Mouse (Mus musculus): ENCODE data around the gene Zg16.
A peak's percentile ranks its signal among the peaks of the same experiment; 100 is the strongest.
"Not testable (repeated sequence)": the region's sequence is repeated elsewhere in the genome, so short reads cannot be mapped to it uniquely, and the experiment has no call there.

Gene Zg16

DNA sequence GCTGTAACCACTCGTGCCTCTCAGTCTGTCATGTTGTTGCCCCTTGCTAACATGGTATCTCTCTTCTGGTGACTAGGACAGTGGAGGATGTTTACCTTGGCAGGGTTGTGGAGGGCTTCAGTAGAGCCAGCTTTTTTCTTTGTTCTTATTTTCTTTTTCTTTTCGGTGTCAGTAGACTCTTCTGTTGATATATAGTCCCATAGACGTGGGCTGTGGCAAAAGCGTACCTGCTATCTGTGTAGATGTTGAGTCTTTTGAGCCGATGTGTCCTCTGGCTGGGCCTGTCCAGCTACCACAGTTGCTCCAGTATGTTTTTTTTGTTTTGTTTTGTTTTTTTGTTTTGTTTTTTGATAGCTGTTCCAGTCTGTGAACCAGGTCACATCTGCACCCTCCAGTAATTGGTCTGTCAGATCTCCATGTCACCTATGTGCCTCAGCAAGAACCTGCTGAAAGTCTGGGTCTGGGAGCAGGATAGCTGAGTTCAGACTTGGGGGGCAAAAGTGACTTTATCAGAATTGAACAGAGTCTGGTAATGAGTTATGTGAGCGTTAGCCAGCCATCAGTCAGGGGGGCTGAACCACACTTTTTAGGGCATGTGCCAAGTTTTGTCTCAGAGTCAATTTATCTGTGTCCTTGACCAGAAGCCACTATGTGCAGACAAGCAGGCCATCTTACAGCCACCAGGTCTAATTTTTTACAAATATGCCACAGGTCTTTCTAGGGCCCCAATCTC, at the start of gene Zg16:
Gene Zg16 (minus strand): TSS at position 51 of the 733 bp plus-strand sequence.
- DNase-seq (ENCODE audit: low spot score), result not testable (repeated sequence)

GRCm38 (mm10) chr7:127136181-127137071, 49.3 kb upstream of the Zg16 start:
- DNase-seq (ENCODE audit: low spot score), result no peak

GRCm38 (mm10) chr7:127134821-127135447, 47.8 kb upstream of the Zg16 start:
- DNase-seq (ENCODE audit: low spot score), result no peak

DNA sequence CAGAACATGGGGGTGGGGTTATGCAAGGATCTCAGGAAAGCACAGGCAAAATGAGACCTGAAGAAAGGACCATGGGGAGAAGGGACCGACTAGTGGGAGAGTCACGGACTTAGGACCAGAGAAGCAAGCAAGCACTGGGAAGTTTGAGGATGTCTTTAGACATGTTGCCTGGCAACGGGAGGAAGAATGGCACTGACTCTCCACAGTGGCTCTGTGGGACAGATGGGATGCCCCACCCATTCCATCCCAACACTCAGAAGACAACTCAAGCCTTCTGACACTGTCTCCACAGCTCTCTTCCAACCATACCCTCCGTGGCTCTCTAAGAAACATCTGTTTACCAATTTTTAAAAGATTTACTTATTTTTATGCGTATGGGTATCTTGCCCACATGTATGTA, 46.0 kb upstream of the Zg16 start:
- no peak for DNase-seq (ENCODE audit: low spot score)

DNA sequence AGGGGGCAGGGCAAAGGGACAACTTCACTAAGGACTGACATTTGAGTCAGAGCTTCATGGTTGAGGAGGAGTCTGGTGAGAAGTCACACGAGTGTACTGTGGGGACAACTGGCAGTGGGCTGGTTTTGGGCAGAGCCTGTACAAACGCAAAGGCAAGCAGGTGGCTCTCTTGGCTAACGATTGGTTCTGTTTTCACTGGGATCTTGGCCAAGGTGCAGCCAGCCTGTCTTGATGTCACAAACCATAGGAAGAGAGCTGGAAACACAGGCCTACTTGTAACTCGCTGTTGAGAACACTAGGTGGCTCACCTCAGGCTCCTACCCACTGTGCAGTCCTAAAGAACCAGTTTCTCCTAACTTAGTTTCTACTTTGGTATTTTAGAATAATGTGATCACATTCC, 42.5 kb upstream of the Zg16 start:
- DNase-seq (ENCODE audit: low spot score), result peak; percentile 83

- no peak for DNase-seq (ENCODE audit: low spot score)
These were observed 34.8 kb upstream of the Zg16 start, which contains the start of gene Qprt for GRCm38 (mm10) chr7:127121911-127122270. TSS of gene Qprt (minus strand) at chr7:127122226.

GRCm38 (mm10) chr7:127121061-127121910, 34.2 kb upstream of the Zg16 start:
- no peak for DNase-seq (ENCODE audit: low spot score)

DNA sequence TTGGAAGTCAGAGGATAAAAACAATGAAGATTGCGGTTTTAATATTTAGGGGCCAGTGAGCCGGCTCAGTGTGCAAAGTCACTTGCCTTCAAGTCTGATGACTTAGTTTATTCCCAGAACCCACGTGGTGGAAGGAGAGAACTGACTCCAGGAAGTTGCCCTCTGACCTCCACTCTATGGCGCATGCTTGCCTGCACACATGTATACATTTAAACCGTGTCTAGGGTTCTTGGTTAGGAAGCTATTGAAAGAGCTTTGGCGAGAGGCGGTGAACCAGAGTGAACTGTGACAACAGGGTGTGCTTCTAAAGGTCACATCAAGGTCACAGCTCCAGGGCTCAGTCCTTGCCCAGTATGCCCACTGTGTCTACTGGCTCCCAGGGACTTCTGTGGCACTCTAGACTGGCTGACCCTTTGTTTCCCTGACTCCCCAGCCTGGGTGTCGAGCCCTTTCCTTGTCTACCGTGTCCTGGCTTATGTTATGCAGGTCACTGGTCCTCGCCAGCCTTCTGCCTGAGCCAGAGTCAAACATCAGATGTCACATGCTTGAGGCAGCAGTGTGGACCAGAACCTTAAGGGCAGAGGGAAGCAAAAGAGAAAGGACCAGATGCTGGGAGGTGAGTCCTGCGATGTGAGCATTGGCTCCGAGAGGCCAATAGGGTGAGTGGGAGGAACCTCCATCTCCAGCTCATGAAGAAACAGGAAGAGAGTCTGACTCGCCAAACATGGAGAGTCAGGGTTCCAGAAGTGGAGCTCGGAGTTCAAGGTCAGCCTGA, 31.7 kb upstream of the Zg16 start:
- DNase-seq (ENCODE audit: low spot score), result no peak

- DNase-seq (ENCODE audit: low spot score), result peak; percentile 74
These were observed 30.8 kb upstream of the Zg16 start for GRCm38 (mm10) chr7:127117948-127118347.

GRCm38 (mm10) chr7:127116331-127116935, 29.3 kb upstream of the Zg16 start:
- DNase-seq (ENCODE audit: low spot score), result no peak

DNA sequence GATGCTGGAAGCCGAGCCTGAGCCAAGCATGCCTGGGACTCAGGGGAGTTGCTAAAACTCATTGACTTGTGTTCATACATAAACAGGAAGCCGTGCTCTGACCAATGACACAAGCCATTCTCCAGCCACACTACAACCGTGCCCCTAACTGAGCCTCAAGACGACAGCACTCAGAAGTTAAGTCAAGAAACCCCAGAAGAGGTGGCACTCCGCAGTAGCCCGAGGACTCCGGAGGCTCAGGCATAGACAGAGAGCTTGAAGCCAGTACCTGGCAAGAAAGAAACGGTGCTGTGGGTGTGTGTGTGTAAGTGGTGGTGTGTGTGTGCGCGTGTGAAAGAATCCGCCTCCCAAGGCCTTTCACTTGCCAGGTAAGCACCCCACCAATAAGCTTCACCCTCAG, 27.8 kb upstream of the Zg16 start:
- DNase-seq (ENCODE audit: low spot score), result no peak

GRCm38 (mm10) chr7:127113614-127114259, 26.6 kb upstream of the Zg16 start:
- peak; percentile 68 for DNase-seq (ENCODE audit: low spot score)

DNA sequence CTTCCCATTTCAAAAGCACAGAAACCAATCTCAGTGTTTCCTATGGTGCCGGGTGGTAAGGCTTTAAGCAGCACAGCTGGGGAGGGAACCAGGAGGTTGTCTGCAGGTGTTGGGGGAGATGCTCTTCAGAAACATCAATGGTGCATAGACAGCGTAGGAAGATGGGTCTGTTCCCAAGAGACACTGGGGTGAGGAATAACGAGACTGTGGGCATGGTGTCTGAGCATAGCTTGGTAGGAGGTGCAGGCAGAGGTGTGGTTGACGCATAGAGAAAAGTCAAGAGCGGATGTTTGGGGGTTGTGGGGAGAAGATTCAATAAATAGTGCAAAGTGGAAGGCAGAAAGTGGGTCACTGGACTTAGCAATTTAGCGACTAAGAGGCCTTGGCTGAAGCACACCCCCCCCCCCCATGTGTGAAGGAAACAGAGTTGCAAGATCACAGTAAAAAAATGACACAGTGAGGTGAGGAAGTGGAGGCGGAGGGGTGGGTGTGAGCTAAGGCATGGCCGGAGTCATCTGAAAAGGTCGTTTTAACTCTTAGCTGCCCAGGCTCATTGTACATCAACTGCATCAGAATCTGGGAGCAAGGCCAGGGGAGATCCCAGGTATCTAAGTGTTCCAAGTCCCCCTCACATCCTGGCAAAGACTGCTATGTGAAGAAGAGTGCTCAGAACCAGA, 25.9 kb upstream of the Zg16 start:
- DNase-seq (ENCODE audit: low spot score), result no peak

GRCm38 (mm10) chr7:127112251-127112841, 25.2 kb upstream of the Zg16 start:
- no peak for DNase-seq (ENCODE audit: low spot score)

DNA sequence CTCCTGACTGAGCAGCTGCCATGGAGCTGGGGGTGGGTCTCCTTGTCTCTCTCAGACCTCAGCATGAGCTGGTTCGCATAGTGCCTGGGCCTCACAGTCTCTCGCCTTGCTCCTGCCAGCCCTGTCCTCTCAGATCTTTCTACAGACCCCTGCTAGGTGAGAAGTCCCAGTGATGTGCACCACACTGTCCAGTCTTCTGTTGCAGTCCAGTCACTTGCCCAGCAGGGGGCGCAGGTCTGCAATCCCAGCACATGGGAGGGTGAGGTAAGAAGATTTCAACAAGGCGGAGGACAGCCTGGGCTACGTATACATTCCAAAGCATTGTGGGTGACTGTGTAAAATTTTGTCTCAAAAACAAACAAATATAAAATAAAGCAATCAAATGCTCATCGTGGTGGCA, 24.3 kb upstream of the Zg16 start:
- peak; percentile 66 for DNase-seq (ENCODE audit: low spot score)

GRCm38 (mm10) chr7:127110239-127111007, 23.3 kb upstream of the Zg16 start:
- peak; percentile 83 for DNase-seq (ENCODE audit: low spot score)

DNA sequence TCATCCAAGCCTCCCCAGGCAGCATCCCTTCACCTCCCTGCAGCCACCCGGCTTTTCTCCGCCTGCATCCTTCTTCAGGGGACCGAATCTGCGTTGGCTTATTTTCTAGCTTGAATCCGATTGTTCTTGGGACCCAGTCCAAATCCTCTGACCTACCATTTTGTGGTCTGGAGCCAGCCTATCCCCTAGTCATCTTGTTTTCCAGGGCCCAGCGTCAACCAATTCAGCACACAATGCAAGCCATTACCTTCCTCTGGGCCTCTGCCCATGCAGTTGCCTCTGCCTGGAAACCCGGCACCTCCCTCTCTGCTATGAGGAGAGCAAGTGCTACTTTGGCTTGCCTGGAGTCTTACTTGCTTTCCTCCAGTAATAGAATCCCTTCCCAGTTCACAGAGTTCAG, 18.4 kb upstream of the Zg16 start:
- DNase-seq (ENCODE audit: low spot score), result no peak

All from MN1 (cell line).